Comparison of ENCODE assay signal across 26 mouse cellular contexts in genomic region chr11:46058916-46059315, GRCm38 (mm10). TPM values are rescaled to one million over a fixed set of nuclear protein-coding genes. Genes with fewer than 3 reads are reported as not detected.
DNase-seq lines count a peak whose midpoint lies in the region; ATAC-seq and TF ChIP-seq lines count a peak whose summit lies in the region.
"Had no signal": no experiment of that assay in that cellular context is flagged by ENCODE, and none has a peak within 500 bp of the region (broad histone marks: within the 10 kb centered on the region; RNA-seq: fewer than 3 reads in every experiment).

No protein-coding gene starts in this region.

- H3K4me1 ChIP-seq in heart, embryonic 15.5 days (replicated peaks): peaks cover 53% of the 10 kb centered on the region

- peak overlapping the region; percentile 68; the same call in 1 of the 2 replicates for H3K4me2 ChIP-seq in heart, embryonic 15.5 days
- H3K4me2 ChIP-seq: liver, embryonic 12.5 days had no signal

- WGBS in heart, embryonic 15.5 days: 88% methylated on average over 4 of the region's 4 CpGs

- intact Hi-C loops in gastrocnemius, adult 2 months (cut with DNase I): no loop called here

- H3K27me3 ChIP-seq in heart, embryonic 15.5 days: no peaks in the 10 kb centered on the region
- H3K27me3 ChIP-seq: embryonic facial prominence, embryonic 13.5 days; intestine, embryonic 15.5 days; neural tube, embryonic 15.5 days had no signal

- TF ChIP-seq CTCF in gastrocnemius, adult 2 months (IDR thresholded peaks at IDR 0.05): no peak

- no peak overlapping the region for H3K9ac ChIP-seq in heart, embryonic 15.5 days
- H3K9ac ChIP-seq: embryonic facial prominence, embryonic 13.5 days; intestine, embryonic 15.5 days; liver, embryonic 12.5 days; liver, postnatal 0 days; midbrain, embryonic 12.5 days; neural tube, embryonic 15.5 days had no signal

- no peak for ATAC-seq in heart, embryonic 15.5 days (replicated peaks; ENCODE audit: insufficient number of reproducible peaks, insufficient read depth, low FRiP score, low read depth)
- ATAC-seq in megakaryocyte-erythroid progenitor cell, adult 5-6 weeks (replicated peaks; ENCODE audit: low FRiP score, low TSS enrichment, poor library complexity, severe bottlenecking): no peak
- ATAC-seq: forebrain, embryonic 16.5 days; intestine, embryonic 15.5 days; liver, embryonic 12.5 days; liver, postnatal 0 days had no signal

- H3K36me3 ChIP-seq in heart, embryonic 15.5 days: peaks cover 5% of the 10 kb centered on the region; the same call in 1 of the 2 replicates
- H3K36me3 ChIP-seq: intestine, embryonic 15.5 days; liver, embryonic 12.5 days had no signal

- no peak for DNase-seq in gastrocnemius, adult 2 months
- no peak for DNase-seq in gastrocnemius, postnatal 25 days
- no peak for DNase-seq in heart, adult 18-20 months
- DNase-seq in CD4-positive helper T cell, adult 2 months (ENCODE audit: low read depth, low spot score): peak; percentile 33
- peak; percentile 52 for DNase-seq in induced T-regulatory cell, adult 2 months (ENCODE audit: low read depth)
- DNase-seq: adrenal gland, postnatal 36 days; cerebellum, adult 18-20 months; cerebellum, postnatal 10 days; kidney, adult 8-10 months; kidney, postnatal 4 days; layer of hippocampus, postnatal 36 days; left cerebral cortex, postnatal 4 days; liver, postnatal 0 days; retina, postnatal 1 day; right cerebral cortex, postnatal 14 days had no signal

- no peak overlapping the region for H3K27ac ChIP-seq in gastrocnemius, adult 2 months
- no peak overlapping the region for H3K27ac ChIP-seq in heart, embryonic 15.5 days
- H3K27ac ChIP-seq: embryonic facial prominence, embryonic 13.5 days; hindbrain, embryonic 14.5 days; intestine, embryonic 15.5 days; kidney, postnatal 0 days; liver, embryonic 12.5 days; midbrain, embryonic 12.5 days; neural tube, embryonic 15.5 days had no signal

- peak overlapping the region; percentile 86; the same call in 1 of the 2 replicates for H3K4me3 ChIP-seq in gastrocnemius, adult 2 months
- H3K4me3 ChIP-seq in heart, embryonic 15.5 days: no peak overlapping the region
- H3K4me3 ChIP-seq: embryonic facial prominence, embryonic 13.5 days; erythroblast, embryonic 14.5 days; intestine, embryonic 15.5 days; liver, embryonic 12.5 days; midbrain, embryonic 12.5 days had no signal

- no peaks in the 10 kb centered on the region for H3K9me3 ChIP-seq in heart, embryonic 15.5 days (replicated peaks)
- H3K9me3 ChIP-seq: embryonic facial prominence, embryonic 13.5 days; intestine, embryonic 15.5 days; liver, embryonic 12.5 days; midbrain, embryonic 12.5 days; neural tube, embryonic 15.5 days had no signal

RNA-seq across cellular contexts. Expression of gene Adam19, which starts 3.1 kb away (rescaled TPM):
- total RNA-seq in gastrocnemius, adult 2 months (2021): 1 to 10 TPM; 3.0 to 3.7 TPM
- 1 to 10 TPM; 4.9 to 8.0 TPM for total RNA-seq in gastrocnemius, postnatal 25 days (2021)
- polyA plus RNA-seq in heart, embryonic 15.5 days (2015; fragmentation: Nextera tagmentation; extraction: Ambion mirVana): 19.6 and 26.5 TPM in 2 replicates
- total RNA-seq in heart, adult 18-20 months (2021): 10 to 100 TPM; 48.1 to 54.5 TPM
- 0.20 and 0.92 TPM in 2 replicates for total RNA-seq in megakaryocyte-erythroid progenitor cell, adult 5-6 weeks (2014; fragmentation: Nextera tagmentation)
- not detected in 2 replicates for total RNA-seq in megakaryocyte-erythroid progenitor cell, adult 5-6 weeks (2017)

RNA-seq across cellular contexts. Expression of gene Gm12166, which starts 6.8 kb away (rescaled TPM):
- under 1 TPM; 0.64 to 0.99 TPM for total RNA-seq in gastrocnemius, adult 2 months (2021)
- total RNA-seq in gastrocnemius, postnatal 25 days (2021): 1 to 10 TPM in 1 of 2 experiments, under 1 TPM in 1; 0.51 to 1.2 TPM
- polyA plus RNA-seq in heart, embryonic 15.5 days (2015; fragmentation: Nextera tagmentation; extraction: Ambion mirVana): 2.9 and 4.4 TPM in 2 replicates
- total RNA-seq in heart, adult 18-20 months (2021): 1 to 10 TPM; 1.0 to 2.9 TPM
- 8.4 TPM in 1 of 2 replicates, not detected in the other for total RNA-seq in megakaryocyte-erythroid progenitor cell, adult 5-6 weeks (2014; fragmentation: Nextera tagmentation)
- 7.6 and 8.1 TPM in 2 replicates for total RNA-seq in megakaryocyte-erythroid progenitor cell, adult 5-6 weeks (2017)

Comparison
In these comparisons a context has a peak if more than half of its experiments do, and no peak if none do; other contexts are left out.
1. DNase-seq: peak in CD4-positive helper T cell, adult 2 months (single experiment) and induced T-regulatory cell, adult 2 months (single experiment); none in gastrocnemius, adult 2 months (single experiment), gastrocnemius, postnatal 25 days (single experiment) and heart, adult 18-20 months (0 of 2).
2. RNA of gene Adam19, which starts 3.1 kb away (total RNA-seq): 48.1 to 54.5 TPM in heart, adult 18-20 months; 4.9 to 8.0 TPM in gastrocnemius, postnatal 25 days, 3.0 to 3.7 TPM in gastrocnemius, adult 2 months and 0.20 to 0.92 TPM in megakaryocyte-erythroid progenitor cell, adult 5-6 weeks; every median in the first group is over 4 times any median in the second.